Mouse (Mus musculus) MEL (cell line): ENCODE data around the gene Gm49394. TPM values are rescaled to one million over a fixed set of nuclear protein-coding genes. Genes with fewer than 3 reads are reported as not detected.

ENCODE experiments used
- DNase-seq: peaks from one replicate; pipeline ENCODE4 v3.0.0; 2011; ENCODE audit warnings: low read depth, low spot score
- H3K27ac ChIP-seq: 2 replicates; pipeline ENCODE4 v1.5.1; 2012; ENCODE audit warnings: low read depth, mild to moderate bottlenecking, control low read depth, low read length, moderate library complexity; ENCODE audit not compliant: control insufficient read depth
- H3K27me3 ChIP-seq, 2 experiments: fragments of 150-350 bp in 1 of 2; sonication (generic) in 1 of 2; 2 replicates each; pipeline ENCODE4 v1.6.1; 2012; ENCODE audit warnings: low read length in 2 of 2, mild to moderate bottlenecking in 2 of 2, improper control_type of control experiment in 1 of 2, moderate library complexity in 1 of 2; ENCODE audit not compliant: insufficient read depth in 2 of 2, control insufficient read depth in 1 of 2
- H3K36me3 ChIP-seq, 2 experiments: 2 replicates each; pipeline ENCODE4 v1.6.1; 2012 to 2014; ENCODE audit warnings: low read length in 2 of 2, improper control_type of control experiment in 1 of 2, inconsistent platforms in 1 of 2, mild to moderate bottlenecking in 1 of 2; ENCODE audit not compliant: insufficient read depth in 2 of 2, control insufficient read depth in 1 of 2
- H3K4me1 ChIP-seq, 2 experiments: fragments of 150-350 bp in 1 of 2; sonication (generic) in 1 of 2; 2 replicates each; pipeline ENCODE4 v1.6.1; 2012; ENCODE audit warnings: low read length in 2 of 2, improper control_type of control experiment in 1 of 2, mild to moderate bottlenecking in 1 of 2; ENCODE audit not compliant: insufficient read depth in 2 of 2, control insufficient read depth in 1 of 2
- H3K4me3 ChIP-seq, 2 experiments: fragments of 150-350 bp in 1 of 2; sonication (generic) in 1 of 2; 2 replicates each; pipeline ENCODE4 v1.5.1; 2012; ENCODE audit warnings: low read depth in 2 of 2, low read length in 2 of 2, mild to moderate bottlenecking in 2 of 2, moderate library complexity in 2 of 2, control low read depth in 1 of 2, improper control_type of control experiment in 1 of 2; ENCODE audit not compliant: control insufficient read depth in 1 of 2, insufficient read depth in 1 of 2
- H3K79me2 ChIP-seq: 2 replicates; pipeline ENCODE4 v1.6.1; 2012; ENCODE audit warnings: mild to moderate bottlenecking, low read length, moderate library complexity; ENCODE audit not compliant: control insufficient read depth, poor library complexity, insufficient read depth
- H3K9ac ChIP-seq: 2 replicates; pipeline ENCODE4 v1.6.1; 2012; ENCODE audit warnings: low read depth, mild to moderate bottlenecking, control low read depth, low read length, moderate library complexity; ENCODE audit not compliant: control insufficient read depth, poor library complexity, severe bottlenecking
- H3K9me3 ChIP-seq: fragments of 150-350 bp; sonication (generic); replicated peaks from 2 replicates; pipeline ENCODE4 v1.6.1; 2012; ENCODE audit warnings: mild to moderate bottlenecking, low read length, improper control_type of control experiment, moderate library complexity; ENCODE audit not compliant: insufficient read depth
- BHLHE40 ChIP-seq: IDR thresholded peaks from 2 replicates; pipeline ENCODE4 v1.6.1; 2012; ENCODE audit warnings: low read depth, mild to moderate bottlenecking, inconsistent platforms, low read length, improper control_type of control experiment, borderline replicate concordance
- CTCF ChIP-seq, 3 experiments: IDR thresholded peaks in 2 of 3; conservative IDR thresholded peaks in 1 of 3; 2 replicates each; pipeline ENCODE4 v1.5.1; 2011 to 2012; ENCODE audit warnings: low read length in 3 of 3, low read depth in 2 of 3, mild to moderate bottlenecking in 2 of 3, improper control_type of control experiment in 1 of 3, inconsistent platforms in 1 of 3, mixed read lengths in 1 of 3, moderate library complexity in 1 of 3; ENCODE audit not compliant: control insufficient read depth in 1 of 3, insufficient read depth in 1 of 3, poor library complexity in 1 of 3, severe bottlenecking in 1 of 3
- E2F4 ChIP-seq: IDR thresholded peaks from 2 replicates; pipeline ENCODE4 v1.6.1; 2011; ENCODE audit warnings: low read depth, low read length, improper control_type of control experiment, borderline replicate concordance
- EP300 ChIP-seq, 2 experiments: IDR thresholded peaks; 2 replicates each; pipeline ENCODE4 v1.6.1; 2011; ENCODE audit warnings: improper control_type of control experiment in 2 of 2, low read length in 2 of 2, low read depth in 1 of 2, mild to moderate bottlenecking in 1 of 2
- ETS1 ChIP-seq: IDR thresholded peaks from 2 replicates; pipeline ENCODE4 v1.6.1; 2012; ENCODE audit warnings: low read depth, mild to moderate bottlenecking, inconsistent platforms, low read length, improper control_type of control experiment, moderate library complexity
- GABPA ChIP-seq: IDR thresholded peaks from 2 replicates; pipeline ENCODE4 v1.6.1; 2012; ENCODE audit warnings: low read depth, mild to moderate bottlenecking, inconsistent platforms, low read length, improper control_type of control experiment, moderate library complexity
- JUND ChIP-seq: IDR thresholded peaks from 2 replicates; pipeline ENCODE4 v1.6.1; 2011; ENCODE audit warnings: low read depth, mild to moderate bottlenecking, improper control_type of control experiment, low read length
- MEF2A ChIP-seq: IDR thresholded peaks from 2 replicates; pipeline ENCODE4 v1.6.1; 2014; ENCODE audit warnings: low read depth, mild to moderate bottlenecking, inconsistent platforms, low read length, improper control_type of control experiment; ENCODE audit not compliant: poor library complexity, insufficient replicate concordance, severe bottlenecking; ENCODE audit errors: extremely low read depth
- MYC ChIP-seq: IDR thresholded peaks from 2 replicates; pipeline ENCODE4 v1.6.1; 2011; ENCODE audit warnings: low read depth, mild to moderate bottlenecking, low read length, improper control_type of control experiment, moderate library complexity
- RAD21 ChIP-seq: IDR thresholded peaks from 2 replicates; pipeline ENCODE4 v1.6.1; 2011; ENCODE audit warnings: mild to moderate bottlenecking, low read depth, low read length, improper control_type of control experiment
- SIN3A ChIP-seq: IDR thresholded peaks from 2 replicates; pipeline ENCODE4 v1.6.1; 2012; ENCODE audit warnings: low read length, improper control_type of control experiment, inconsistent platforms
- SMC3 ChIP-seq: IDR thresholded peaks from 2 replicates; pipeline ENCODE4 v1.6.1; 2011; ENCODE audit warnings: low read depth, low read length, improper control_type of control experiment
- UBTF ChIP-seq: IDR thresholded peaks from 2 replicates; pipeline ENCODE4 v1.6.1; 2012; ENCODE audit warnings: low read depth, mild to moderate bottlenecking, inconsistent platforms, low read length, improper control_type of control experiment, moderate library complexity, borderline replicate concordance; ENCODE audit not compliant: insufficient read depth
- USF1 ChIP-seq: IDR thresholded peaks from 2 replicates; pipeline ENCODE4 v1.6.1; 2014; ENCODE audit warnings: low read depth, mild to moderate bottlenecking, inconsistent platforms, low read length, improper control_type of control experiment, moderate library complexity
- USF2 ChIP-seq, 2 experiments: IDR thresholded peaks; 2 replicates each; pipeline ENCODE4 v1.6.1; 2011 to 2012; ENCODE audit warnings: improper control_type of control experiment in 2 of 2, low read length in 2 of 2, borderline replicate concordance in 1 of 2, inconsistent platforms in 1 of 2, low read depth in 1 of 2, mild to moderate bottlenecking in 1 of 2; ENCODE audit not compliant: insufficient read depth in 1 of 2
- ZKSCAN1 ChIP-seq: IDR thresholded peaks from 2 replicates; pipeline ENCODE4 v1.6.1; 2012; ENCODE audit warnings: low read depth, mild to moderate bottlenecking, inconsistent platforms, low read length, improper control_type of control experiment, moderate library complexity
- ZMIZ1 ChIP-seq: IDR thresholded peaks from 2 replicates; pipeline ENCODE4 v1.6.1; 2012; ENCODE audit warnings: low read depth, mild to moderate bottlenecking, inconsistent platforms, low read length, improper control_type of control experiment, moderate library complexity
- polyA plus RNA-seq, 2 experiments: library from polyadenylated mRNA; stranded (reverse) in 1 of 2; unstranded in 1 of 2; fragments of >175 nt in 1 of 2; fragments of >200 nt in 1 of 2; gene quantifications; 2 replicates each; pipeline versions ENCODE4 v1.2.1 to v1.2.4; 2012; ENCODE audit warnings: low replicate concordance in 2 of 2, low read depth in 1 of 2; ENCODE audit not compliant: insufficient read length in 2 of 2, insufficient read depth in 1 of 2, missing spikeins in 1 of 2
- total RNA-seq: library from RNA; depleted of rRNA; stranded (reverse); fragments of 300-350 nt; gene quantifications from 2 replicates; pipeline ENCODE4 v1.2.3, GENCODE M21; 2012

The Gm49394 gene
- total and polyA plus RNA-seq, 3 experiments = not detected

DNA sequence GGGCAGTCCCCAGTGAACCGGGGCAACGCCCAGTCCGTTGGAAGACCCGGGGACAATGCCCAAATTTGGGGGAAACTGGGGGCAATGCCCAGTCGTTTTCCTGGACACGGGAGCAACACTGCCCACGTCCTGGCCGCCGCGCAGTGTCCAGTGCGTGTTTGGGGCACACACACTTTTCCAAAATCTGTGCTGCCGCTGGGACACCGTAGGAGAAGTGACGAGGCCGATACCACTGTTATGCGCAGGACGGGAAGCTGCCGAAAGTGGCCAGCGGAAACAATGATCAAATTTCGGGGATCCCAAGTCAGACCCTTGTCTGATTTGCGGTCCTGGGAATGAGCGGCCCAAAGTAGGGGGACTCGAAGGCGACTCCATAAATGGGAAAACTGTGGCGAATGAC, 8.7 kb downstream of the Gm49394 start:
- H3K27me3 ChIP-seq = no peaks in the 10 kb centered on the region
- no peak for TF ChIP-seq EP300 (IDR thresholded peaks at IDR 0.05; ENCODE audit: low read depth in 1 of 2, low read length in 2 of 2)
- no peak for TF ChIP-seq UBTF
- TF ChIP-seq ZMIZ1 = no peak
- no peak for TF ChIP-seq E2F4
- no peak for TF ChIP-seq ETS1
- no peak for TF ChIP-seq USF2 (IDR thresholded peaks at IDR 0.05; ENCODE audit: borderline replicate concordance in 1 of 2, insufficient read depth in 1 of 2, low read depth in 1 of 2, low read length in 2 of 2)
- no peak for TF ChIP-seq JUND
- TF ChIP-seq ZKSCAN1 = no peak
- TF ChIP-seq USF1 = no peak
- TF ChIP-seq CTCF (IDR thresholded peaks at IDR 0.05 in 2 of 3, conservative IDR thresholded peaks at IDR 0.05 in 1 of 3; ENCODE audit: control insufficient read depth in 1 of 3, insufficient read depth in 1 of 3, low read depth in 2 of 3, low read length in 3 of 3, poor library complexity in 1 of 3, severe bottlenecking in 1 of 3) = no peak
- no peak for TF ChIP-seq SIN3A
- no peak overlapping the region for H3K9ac ChIP-seq
- no peaks in the 10 kb centered on the region for H3K79me2 ChIP-seq
- no peaks in the 10 kb centered on the region for H3K36me3 ChIP-seq
- H3K4me1 ChIP-seq = no peaks in the 10 kb centered on the region
- no peak overlapping the region for H3K4me3 ChIP-seq
- no peak for DNase-seq
- H3K27ac ChIP-seq = no peak overlapping the region
- no peaks in the 10 kb centered on the region for H3K9me3 ChIP-seq

DNA sequence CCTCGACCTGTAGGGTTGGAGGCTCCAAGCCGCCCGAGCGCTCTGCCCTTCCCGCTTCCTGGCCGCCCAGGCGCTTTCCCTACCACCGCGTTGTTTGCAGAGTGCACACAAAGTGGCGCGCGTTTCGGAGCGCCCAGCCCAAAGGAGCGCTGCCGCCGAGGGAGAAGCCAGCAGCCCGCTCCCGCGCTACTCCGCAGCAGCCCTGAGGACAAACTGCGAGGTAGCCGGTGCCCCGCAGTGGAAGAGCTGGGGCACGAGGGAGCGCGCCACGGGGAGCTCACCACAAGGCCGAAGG, 9.1 kb downstream of the Gm49394 start:
- Histone ChIP-seq H3K4me1 (no peaks in the 10 kb centered on the region), H3K9me3 (no peaks in the 10 kb centered on the region), H3K4me3 (no peak overlapping the region), H3K9ac (no peak overlapping the region), H3K79me2 (no peaks in the 10 kb centered on the region), H3K27ac (no peak overlapping the region), H3K27me3 (no peaks in the 10 kb centered on the region), H3K36me3 (no peaks in the 10 kb centered on the region)
- DNase-seq = no peak
- TF ChIP-seq SMC3 (no peak), JUND (no peak), RAD21 (no peak), ZMIZ1 (no peak), BHLHE40 (no peak), MEF2A (no peak), MYC (no peak), GABPA (no peak), E2F4 (no peak)
